Mouse (Mus musculus) hindbrain, postnatal 0 days (tissue): Measurements from ENCODE around the gene Snd1. TPM values are rescaled to one million over a fixed set of nuclear protein-coding genes. Genes with fewer than 3 reads are reported as not detected.
A peak's percentile ranks its signal among the peaks of the same experiment; 100 is the strongest.

Experiments
- ATAC-seq: fragments of 200-750 bp; cut with Nextera tagmentation; 2 replicates; pipeline ENCODE4 v1.8.0; 2017; ENCODE audit warnings: mild to moderate bottlenecking, moderate TSS enrichment, moderate library complexity
- DNase-seq: peaks from one replicate; pipeline ENCODE4 v3.0.0-alpha.2; 2015; ENCODE audit warnings: low spot score
- H3K27ac ChIP-seq: fragments of 300-500 bp; sonication (generic); 2 replicates; pipeline ENCODE4 v1.5.1; 2014; ENCODE audit warnings: mild to moderate bottlenecking
- H3K27me3 ChIP-seq: fragments of 300-500 bp; sonication (generic); 2 replicates; pipeline ENCODE4 v1.6.1; 2014; ENCODE audit warnings: low read length, mixed read lengths; ENCODE audit not compliant: insufficient read depth
- H3K36me3 ChIP-seq: fragments of 300-500 bp; sonication (generic); 2 replicates; pipeline ENCODE4 v1.6.1; 2014; ENCODE audit warnings: low read length, mixed read lengths; ENCODE audit not compliant: insufficient read depth
- H3K4me1 ChIP-seq: fragments of 300-500 bp; sonication (generic); 2 replicates; pipeline ENCODE4 v1.6.1; 2014; ENCODE audit warnings: antibody characterized with exemption, low read length, mixed read lengths; ENCODE audit not compliant: insufficient read depth
- H3K4me2 ChIP-seq: fragments of 300-500 bp; sonication (generic); 2 replicates; pipeline ENCODE4 v1.6.1; 2014; ENCODE audit warnings: low read depth, mild to moderate bottlenecking, low read length, moderate library complexity, mixed read lengths
- H3K4me3 ChIP-seq: fragments of 300-500 bp; sonication (generic); 2 replicates; pipeline ENCODE4 v1.5.1; 2014; ENCODE audit warnings: low read length
- H3K9ac ChIP-seq: fragments of 300-500 bp; sonication (generic); replicated peaks from 2 replicates; pipeline ENCODE4 v1.6.1; 2014; ENCODE audit warnings: mild to moderate bottlenecking, low read length, moderate library complexity, mixed read lengths
- H3K9me3 ChIP-seq: fragments of 300-500 bp; sonication (generic); 2 replicates; pipeline ENCODE4 v1.6.1; 2016; ENCODE audit warnings: low read length, mixed read lengths
- CTCF ChIP-seq: IDR thresholded peaks from 2 replicates; pipeline ENCODE4 v1.5.1; 2016; ENCODE audit warnings: antibody characterized with exemption, control low read depth, low read depth
- WGBS: fragments of 180-500 bp; shearing (Covaris S2); extraction: QIAGEN DNeasy Blood & Tissue Kit; methylation state at CpG from one replicate; pipeline ENCODE4 v1.1.7; 2014; 5-methylcytosine and 5-hydroxymethylcytosine counted together
- polyA plus RNA-seq: library from polyadenylated mRNA; unstranded; fragments of >200 nt; fragmentation: Nextera tagmentation; extraction: Ambion mirVana; gene quantifications from 2 replicates; pipeline ENCODE4 v1.2.1, GENCODE M21; 2015
- total RNA-seq: library from RNA; depleted of rRNA; stranded (reverse); fragments of >200 nt; gene quantifications from 2 replicates; pipeline ENCODE4 v1.2.3, GENCODE M21; 2014

The Snd1 gene
- total and polyA plus RNA-seq, 2 experiments from 2014 or later: 67.6 to 85.5 TPM

GRCm38 (mm10) chr6:28470017-28470602 is 4.8 kb upstream of the Snd1 start:
- Histone ChIP-seq H3K4me1 (no peaks in the 10 kb centered on the region), H3K4me3 (no peak overlapping the region), H3K36me3 (no peaks in the 10 kb centered on the region), H3K9ac (no peak overlapping the region), H3K27ac (no peak overlapping the region), H3K27me3 (no peaks in the 10 kb centered on the region), H3K9me3 (no peaks in the 10 kb centered on the region), H3K4me2 (no peak overlapping the region)
- WGBS: 56% methylated on average over 4 of the region's 4 CpGs
- ATAC-seq (no peak), DNase-seq (no peak)
- TF ChIP-seq CTCF: no peak

GRCm38 (mm10) chr6:28470621-28471020 is 4.3 kb upstream of the Snd1 start:
- Histone ChIP-seq H3K4me3 (no peak overlapping the region), H3K9me3 (no peaks in the 10 kb centered on the region), H3K4me2 (no peak overlapping the region), H3K27me3 (no peaks in the 10 kb centered on the region), H3K9ac (no peak overlapping the region), H3K36me3 (no peaks in the 10 kb centered on the region), H3K27ac (no peak overlapping the region), H3K4me1 (no peaks in the 10 kb centered on the region)
- WGBS: 79% methylated on average over 5 of the region's 5 CpGs
- DNase-seq (no peak), ATAC-seq (no peak)
- TF ChIP-seq CTCF: no peak

GRCm38 (mm10) chr6:28471284-28472035 is 3.5 kb upstream of the Snd1 start:
- Histone ChIP-seq H3K27ac (no peak overlapping the region), H3K4me3 (no peak overlapping the region), H3K4me2 (no peak overlapping the region), H3K36me3 (no peaks in the 10 kb centered on the region), H3K9me3 (no peaks in the 10 kb centered on the region), H3K9ac (no peak overlapping the region), H3K4me1 (no peaks in the 10 kb centered on the region), H3K27me3 (no peaks in the 10 kb centered on the region)
- no peak for DNase-seq
- no peak for TF ChIP-seq CTCF
- WGBS: 84% methylated on average over 9 of the region's 9 CpGs
- ATAC-seq: no peak

- Histone ChIP-seq H3K4me1 (no peaks in the 10 kb centered on the region), H3K27me3 (no peaks in the 10 kb centered on the region), H3K27ac (no peak overlapping the region), H3K36me3 (no peaks in the 10 kb centered on the region), H3K4me3 (no peak overlapping the region), H3K4me2 (no peak overlapping the region), H3K9me3 (no peaks in the 10 kb centered on the region), H3K9ac (no peak overlapping the region)
- DNase-seq (no peak), ATAC-seq (no peak)
- 89% methylated on average over 4 of the region's 4 CpGs for WGBS
- TF ChIP-seq CTCF: no peak
Measured at GRCm38 (mm10) chr6:28474211-28474610, 728 bp upstream of the Snd1 start.

GRCm38 (mm10) chr6:28479865-28480751 is 5.2 kb downstream of the Snd1 start:
- Histone ChIP-seq H3K9me3 (no peaks in the 10 kb centered on the region), H3K4me1 (peaks cover 8% of the 10 kb centered on the region; the same call in 1 of the 2 replicates), H3K27ac (peak overlapping the region; percentile 76), H3K4me2 (peak overlapping the region; percentile 92), H3K4me3 (peak overlapping the region; percentile 92), H3K36me3 (no peaks in the 10 kb centered on the region), H3K27me3 (no peaks in the 10 kb centered on the region), H3K9ac (peak overlapping the region; percentile 69)
- ATAC-seq (peak; percentile 99), DNase-seq (peak; percentile 100)
- under 1% methylated on average over 67 of the region's 68 CpGs for WGBS
- peak; percentile 17; the same call in 1 of the 2 replicates for TF ChIP-seq CTCF

GRCm38 (mm10) chr6:28480752-28481492 is 6.0 kb downstream of the Snd1 start:
- Histone ChIP-seq H3K9ac (peak overlapping the region; percentile 69), H3K27ac (peak overlapping the region; percentile 76; the same call in 1 of the 2 replicates), H3K4me3 (peak overlapping the region; percentile 92), H3K4me1 (peaks cover 8% of the 10 kb centered on the region; the same call in 1 of the 2 replicates), H3K27me3 (no peaks in the 10 kb centered on the region), H3K9me3 (no peaks in the 10 kb centered on the region), H3K4me2 (peak overlapping the region; percentile 92), H3K36me3 (no peaks in the 10 kb centered on the region)
- WGBS: 7% methylated on average over 21 of the region's 21 CpGs
- no peak for TF ChIP-seq CTCF
- no peak for ATAC-seq
- DNase-seq: no peak
